Mouse (Mus musculus) cortical plate, adult 2 months (tissue): ENCODE measurements at regions not wholly inside any gene's neighbourhood (a gene's known extent, or its start where the extent isn't known, plus 50 kb on each side); places are given as distances from the start of the nearest gene placed in this dataset.

Experiments
- CTCF ChIP-seq: fragments of 200-500 bp; IDR thresholded peaks from 2 replicates; pipeline ENCODE4 v1.5.1; 2011; ENCODE audit warnings: mild to moderate bottlenecking, control low read depth, low read length; ENCODE audit not compliant: insufficient read depth; ENCODE audit errors: extremely low read depth
- POLR2A ChIP-seq: fragments of 200-500 bp; IDR thresholded peaks from 2 replicates; pipeline ENCODE4 v1.6.1; 2011; ENCODE audit warnings: mild to moderate bottlenecking, low read length, control low read depth; ENCODE audit not compliant: insufficient read depth; ENCODE audit errors: extremely low read depth

DNA sequence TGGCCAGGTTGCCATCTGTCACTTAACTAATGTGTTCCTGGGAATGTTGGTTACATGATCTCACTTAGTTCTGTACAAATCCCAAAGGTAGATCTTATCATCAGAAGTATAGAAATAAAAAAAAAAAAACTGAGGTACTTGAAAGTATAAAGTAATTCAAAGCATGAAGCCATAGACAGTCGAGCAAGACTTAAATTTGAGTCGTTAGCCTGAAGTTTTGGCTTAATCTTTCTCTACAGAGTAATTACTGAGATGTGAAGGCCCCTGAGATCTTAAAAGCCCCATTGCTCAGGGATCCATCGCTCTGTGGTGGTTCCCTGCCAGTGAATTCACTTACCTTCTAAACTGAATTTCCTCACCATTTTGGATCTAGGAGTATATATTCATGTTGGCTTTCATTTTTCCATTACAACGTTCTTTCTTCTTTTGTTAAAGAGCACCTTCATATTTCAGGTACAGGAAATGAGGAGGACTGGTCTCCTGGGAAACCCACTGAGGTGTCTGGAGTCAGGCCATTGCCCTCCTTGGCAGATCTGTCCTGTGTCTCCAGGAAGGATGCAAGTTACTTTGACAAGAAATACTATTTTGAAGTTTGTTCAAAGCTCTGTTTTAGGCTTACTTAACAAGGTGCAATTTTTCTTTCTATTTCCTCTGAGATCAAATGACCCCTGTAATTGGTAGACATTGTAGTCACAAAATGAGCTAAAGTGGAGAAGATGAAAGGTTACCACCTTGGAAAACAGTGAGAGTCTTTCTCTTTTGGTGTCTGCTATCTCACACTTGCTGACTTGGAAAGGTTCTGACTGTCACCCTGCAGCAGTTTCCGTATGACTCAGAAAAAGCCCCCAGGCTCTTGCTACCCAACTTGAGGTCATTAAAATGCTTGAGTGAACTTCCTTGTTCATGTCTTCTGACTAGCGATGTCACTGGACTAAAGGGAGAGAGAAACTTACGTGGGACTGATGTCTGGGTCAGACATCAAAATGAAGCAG, 180.5 kb upstream of the Zc3h12c start:
- no peak for TF ChIP-seq POLR2A
- no peak for TF ChIP-seq CTCF
